Mouse (Mus musculus): ENCODE measurements around the gene Chtf18.

Gene Chtf18

GRCm38 (mm10) chr17:25732082-25732481 is 4.9 kb upstream of the Chtf18 start:
- DNase-seq: peak; percentile 90

- no peak for DNase-seq
Measured at GRCm38 (mm10) chr17:25728009-25728270, 721 bp upstream of the Chtf18 start.

- DNase-seq: no peak
Measured at GRCm38 (mm10) chr17:25725264-25725663, 2.0 kb downstream of the Chtf18 start.

GRCm38 (mm10) chr17:25723919-25724318 is 3.3 kb downstream of the Chtf18 start:
- no peak for DNase-seq

GRCm38 (mm10) chr17:25723470-25723869 is 3.7 kb downstream of the Chtf18 start:
- DNase-seq: no peak

GRCm38 (mm10) chr17:25721476-25721875 is 5.7 kb downstream of the Chtf18 start:
- DNase-seq: no peak

- no peak for DNase-seq
Measured at GRCm38 (mm10) chr17:25717691-25718090, 9.5 kb downstream of the Chtf18 start.

GRCm38 (mm10) chr17:25716711-25717637 is 10.2 kb downstream of the Chtf18 start, which contains the start of gene Gng13:
Gene Gng13 (plus strand): TSS chr17:25717171.
- DNase-seq: no peak

- no peak for DNase-seq
Measured at GRCm38 (mm10) chr17:25716130-25716529, 11.1 kb downstream of the Chtf18 start.

GRCm38 (mm10) chr17:25715627-25716026 is 11.6 kb downstream of the Chtf18 start:
- DNase-seq: no peak

GRCm38 (mm10) chr17:25711136-25711535 is 16.1 kb downstream of the Chtf18 start:
- DNase-seq: no peak

GRCm38 (mm10) chr17:25709994-25710393 is 17.2 kb downstream of the Chtf18 start:
- no peak for DNase-seq

GRCm38 (mm10) chr17:25700863-25701496 is 26.2 kb downstream of the Chtf18 start:
- peak; percentile 55 for DNase-seq

- peak; percentile 84 for DNase-seq
Measured at GRCm38 (mm10) chr17:25698446-25698845, 28.8 kb downstream of the Chtf18 start.

GRCm38 (mm10) chr17:25696263-25696662 is 31.0 kb downstream of the Chtf18 start:
- no peak for DNase-seq

GRCm38 (mm10) chr17:25688922-25689321 is 38.3 kb downstream of the Chtf18 start:
- DNase-seq: no peak

- DNase-seq: peak; percentile 64
Measured at GRCm38 (mm10) chr17:25686323-25686722, 40.9 kb downstream of the Chtf18 start.

GRCm38 (mm10) chr17:25681636-25682035 is 45.6 kb downstream of the Chtf18 start:
- no peak for DNase-seq

- DNase-seq: no peak
Measured at GRCm38 (mm10) chr17:25679818-25680217, 47.4 kb downstream of the Chtf18 start.

GRCm38 (mm10) chr17:25677969-25678368 is 49.2 kb downstream of the Chtf18 start:
- DNase-seq: no peak

GRCm38 (mm10) chr17:25672982-25673381 is 54.2 kb downstream of the Chtf18 start:
- DNase-seq: no peak
